Mouse (Mus musculus) C2C12 (cell line): Measurements from ENCODE around the gene Hipk4. TPM values are rescaled to one million over a fixed set of nuclear protein-coding genes. Genes with fewer than 3 reads are reported as not detected.

Experiments used
- H3K27me3 ChIP-seq: one replicate; pipeline ENCODE4 v1.6.1; 2011; ENCODE audit not compliant: control insufficient read depth, insufficient read depth, insufficient read length
- H3K36me3 ChIP-seq: one replicate; pipeline ENCODE4 v1.6.1; 2011; ENCODE audit not compliant: control insufficient read depth, insufficient read depth
- H3K4me3 ChIP-seq: one replicate; pipeline ENCODE4 v1.5.1; 2011; ENCODE audit warnings: mild to moderate bottlenecking, control low read depth; ENCODE audit not compliant: poor library complexity, insufficient read depth, severe bottlenecking
- H3K79me2 ChIP-seq: one replicate; pipeline ENCODE4 v1.6.1; 2011; ENCODE audit not compliant: control insufficient read depth, insufficient read depth
- H3K79me3 ChIP-seq: one replicate; pipeline ENCODE4 v1.6.1; 2011; ENCODE audit warnings: low read depth, control low read depth
- H3ac ChIP-seq: one replicate; pipeline ENCODE3; 2011; ENCODE audit warnings: low read depth; ENCODE audit not compliant: control insufficient read depth, insufficient read length
- CEBPB ChIP-seq: IDR thresholded peaks from one replicate; pipeline ENCODE4 v1.6.1; 2011; ENCODE audit warnings: low read depth, mild to moderate bottlenecking, control low read depth, moderate library complexity
- CTCF ChIP-seq: IDR thresholded peaks from one replicate; pipeline ENCODE4 v1.5.1; 2011; ENCODE audit not compliant: control insufficient read depth, insufficient read depth, insufficient read length
- FOSL1 ChIP-seq: IDR thresholded peaks from one replicate; pipeline ENCODE4 v1.8.0; 2011; ENCODE audit warnings: mild to moderate bottlenecking, low read length; ENCODE audit not compliant: poor library complexity, insufficient read depth, severe bottlenecking
- MAX ChIP-seq: IDR thresholded peaks from one replicate; pipeline ENCODE4 v1.6.1; 2011; ENCODE audit warnings: mild to moderate bottlenecking, control low read depth
- MYOD1 ChIP-seq: IDR thresholded peaks from one replicate; pipeline ENCODE4 v1.6.1; 2011; ENCODE audit warnings: low read depth; ENCODE audit not compliant: control insufficient read depth, insufficient read length
- MYOG ChIP-seq: IDR thresholded peaks from one replicate; pipeline ENCODE4 v1.6.1; 2011; ENCODE audit not compliant: control insufficient read depth, insufficient read length; ENCODE audit errors: extremely low read depth
- USF1 ChIP-seq: IDR thresholded peaks from one replicate; pipeline ENCODE4 v1.6.1; 2011; ENCODE audit warnings: low read depth, mild to moderate bottlenecking, control low read depth, moderate library complexity
- polyA plus RNA-seq: library from polyadenylated mRNA; unstranded; fragments of >200 nt; fragmentation: generic; extraction: Trizol; gene quantifications from one replicate; pipeline ENCODE4 v1.2.1, GENCODE M21; 2012; ENCODE audit warnings: missing spikeins

Gene Hipk4
- polyA plus RNA-seq, 1 experiment = 0.70 TPM

GRCm38 (mm10) chr7:27540521-27540920, 17.5 kb downstream of the Hipk4 start:
- no peak for TF ChIP-seq MYOD1
- no peak for TF ChIP-seq USF1
- TF ChIP-seq FOSL1 = no peak
- no peak for TF ChIP-seq CTCF
- TF ChIP-seq MAX = no peak
- no peak for TF ChIP-seq MYOG
- no peak for TF ChIP-seq CEBPB
- Histone ChIP-seq H3K27me3 (no peaks in the 10 kb centered on the region), H3K79me3 (no peaks in the 10 kb centered on the region), H3K4me3 (no peak overlapping the region), H3K79me2 (no peaks in the 10 kb centered on the region), H3K36me3 (no peaks in the 10 kb centered on the region), H3ac (no peak overlapping the region)

- no peak overlapping the region for H3K4me3 ChIP-seq
- no peaks in the 10 kb centered on the region for H3K27me3 ChIP-seq
- H3K79me2 ChIP-seq = no peaks in the 10 kb centered on the region
- H3ac ChIP-seq = no peak overlapping the region
- no peaks in the 10 kb centered on the region for H3K79me3 ChIP-seq
- TF ChIP-seq FOSL1 = no peak
- TF ChIP-seq MYOG = no peak
- TF ChIP-seq CTCF = no peak
- TF ChIP-seq MAX = no peak
- no peak for TF ChIP-seq MYOD1
- TF ChIP-seq USF1 = no peak
- no peak for TF ChIP-seq CEBPB
- no peaks in the 10 kb centered on the region for H3K36me3 ChIP-seq
Observed at GRCm38 (mm10) chr7:27540935-27541334, 17.9 kb downstream of the Hipk4 start.

GRCm38 (mm10) chr7:27541431-27541830, 18.4 kb downstream of the Hipk4 start:
- H3K79me2 ChIP-seq = no peaks in the 10 kb centered on the region
- no peak overlapping the region for H3ac ChIP-seq
- H3K4me3 ChIP-seq = no peak overlapping the region
- H3K27me3 ChIP-seq = no peaks in the 10 kb centered on the region
- TF ChIP-seq MYOD1 (no peak), FOSL1 (no peak), MAX (no peak), CTCF (no peak), MYOG (no peak), CEBPB (no peak), USF1 (no peak)
- H3K36me3 ChIP-seq = no peaks in the 10 kb centered on the region
- H3K79me3 ChIP-seq = no peaks in the 10 kb centered on the region

GRCm38 (mm10) chr7:27541922-27542321, 18.9 kb downstream of the Hipk4 start:
- Histone ChIP-seq H3K27me3 (no peaks in the 10 kb centered on the region), H3K36me3 (no peaks in the 10 kb centered on the region), H3K4me3 (no peak overlapping the region), H3K79me2 (no peaks in the 10 kb centered on the region), H3ac (no peak overlapping the region), H3K79me3 (no peaks in the 10 kb centered on the region)
- no peak for TF ChIP-seq CTCF
- TF ChIP-seq CEBPB = no peak
- TF ChIP-seq MAX = no peak

GRCm38 (mm10) chr7:27542392-27543033, 19.4 kb downstream of the Hipk4 start:
- TF ChIP-seq MYOG = no peak
- no peak for TF ChIP-seq MAX
- no peak for TF ChIP-seq FOSL1
- no peak for TF ChIP-seq CTCF
- TF ChIP-seq CEBPB = no peak
- no peak for TF ChIP-seq USF1
- no peak for TF ChIP-seq MYOD1
- Histone ChIP-seq H3K4me3 (peak overlapping the region; percentile 18), H3K79me3 (no peaks in the 10 kb centered on the region), H3K36me3 (no peaks in the 10 kb centered on the region), H3K27me3 (no peaks in the 10 kb centered on the region), H3K79me2 (no peaks in the 10 kb centered on the region), H3ac (peak overlapping the region; percentile 25)

- TF ChIP-seq CTCF (no peak), CEBPB (no peak), MYOG (no peak), MYOD1 (no peak), MAX (no peak), USF1 (no peak), FOSL1 (no peak)
Observed at GRCm38 (mm10) chr7:27543065-27543464, 20.0 kb downstream of the Hipk4 start.

More at GRCm38 (mm10) chr7:27543065-27543464, 20.0 kb downstream of the Hipk4 start:
- Histone ChIP-seq H3ac (no peak overlapping the region), H3K36me3 (no peaks in the 10 kb centered on the region), H3K79me3 (no peaks in the 10 kb centered on the region), H3K27me3 (no peaks in the 10 kb centered on the region), H3K4me3 (no peak overlapping the region), H3K79me2 (no peaks in the 10 kb centered on the region)
